Mouse (Mus musculus) liver, adult 2 months (tissue): ENCODE results near the gene Necab2. TPM values are rescaled to one million over a fixed set of nuclear protein-coding genes. Genes with fewer than 3 reads are reported as not detected.

ENCODE experiments used
- DNase-seq: peaks from one replicate; pipeline ENCODE4 v3.0.0-alpha.2; 2011; ENCODE audit warnings: low read depth, low spot score; ENCODE audit errors: extremely low read depth
- H3K27ac ChIP-seq: fragments of 200-500 bp; replicated peaks from 2 replicates; pipeline ENCODE4 v1.5.1; 2012; ENCODE audit warnings: low read depth, mild to moderate bottlenecking, control low read depth, inconsistent platforms, low read length; ENCODE audit not compliant: insufficient read depth
- H3K27me3 ChIP-seq: fragments of 200-500 bp; 2 replicates; pipeline ENCODE4 v1.6.1; 2012; ENCODE audit warnings: mild to moderate bottlenecking, moderate library complexity, low read length, inconsistent platforms; ENCODE audit not compliant: control insufficient read depth, insufficient read depth
- H3K36me3 ChIP-seq: fragments of 200-500 bp; 2 replicates; pipeline ENCODE4 v1.6.1; 2012; ENCODE audit warnings: low read length, inconsistent platforms; ENCODE audit not compliant: control insufficient read depth, insufficient read depth
- H3K4me1 ChIP-seq: fragments of 200-500 bp; 2 replicates; pipeline ENCODE4 v1.6.1; 2011; ENCODE audit warnings: low read length; ENCODE audit not compliant: control insufficient read depth, insufficient read depth
- H3K4me3 ChIP-seq: fragments of 200-500 bp; 2 replicates; pipeline ENCODE4 v1.5.1; 2011; ENCODE audit warnings: low read depth, mild to moderate bottlenecking, control low read depth, low read length, moderate library complexity; ENCODE audit not compliant: insufficient read depth
- H3K79me2 ChIP-seq: fragments of 200-500 bp; 2 replicates; pipeline ENCODE4 v1.6.1; 2012; ENCODE audit warnings: inconsistent platforms, mild to moderate bottlenecking, low read length, moderate library complexity; ENCODE audit not compliant: control insufficient read depth, insufficient read depth
- H3K9ac ChIP-seq: fragments of 200-500 bp; 2 replicates; pipeline ENCODE4 v1.6.1; 2012; ENCODE audit warnings: low read depth, mild to moderate bottlenecking, control low read depth, inconsistent platforms, low read length
- CTCF ChIP-seq: fragments of 200-500 bp; IDR thresholded peaks from 2 replicates; pipeline ENCODE4 v1.5.1; 2011; ENCODE audit warnings: low read depth, low read length, control low read depth
- POLR2A ChIP-seq: fragments of 200-500 bp; IDR thresholded peaks from 2 replicates; pipeline ENCODE4 v1.6.1; 2011; ENCODE audit warnings: low read length, control low read depth; ENCODE audit not compliant: insufficient read depth; ENCODE audit errors: extremely low read depth
- whole genome bisulfite sequencing: fragments of 180-500 bp; shearing (Covaris S2); methylation state at CpG from one replicate; pipeline ENCODE4 v1.1.7; 2018; 5-methylcytosine and 5-hydroxymethylcytosine counted together
- polyA plus RNA-seq: library from polyadenylated mRNA; depleted of rRNA; stranded (reverse); fragments of >200 nt; gene quantifications from 2 replicates; pipeline ENCODE4 v1.2.3, GENCODE M21; 2012
- total RNA-seq: library from RNA; depleted of rRNA; stranded (reverse); fragments of >200 nt; gene quantifications from 2 replicates; pipeline ENCODE4 v1.2.3, GENCODE M21; 2014

Gene Necab2
- total and polyA plus RNA-seq, 2 experiments: 0.11 TPM; not detected in 1

DNA sequence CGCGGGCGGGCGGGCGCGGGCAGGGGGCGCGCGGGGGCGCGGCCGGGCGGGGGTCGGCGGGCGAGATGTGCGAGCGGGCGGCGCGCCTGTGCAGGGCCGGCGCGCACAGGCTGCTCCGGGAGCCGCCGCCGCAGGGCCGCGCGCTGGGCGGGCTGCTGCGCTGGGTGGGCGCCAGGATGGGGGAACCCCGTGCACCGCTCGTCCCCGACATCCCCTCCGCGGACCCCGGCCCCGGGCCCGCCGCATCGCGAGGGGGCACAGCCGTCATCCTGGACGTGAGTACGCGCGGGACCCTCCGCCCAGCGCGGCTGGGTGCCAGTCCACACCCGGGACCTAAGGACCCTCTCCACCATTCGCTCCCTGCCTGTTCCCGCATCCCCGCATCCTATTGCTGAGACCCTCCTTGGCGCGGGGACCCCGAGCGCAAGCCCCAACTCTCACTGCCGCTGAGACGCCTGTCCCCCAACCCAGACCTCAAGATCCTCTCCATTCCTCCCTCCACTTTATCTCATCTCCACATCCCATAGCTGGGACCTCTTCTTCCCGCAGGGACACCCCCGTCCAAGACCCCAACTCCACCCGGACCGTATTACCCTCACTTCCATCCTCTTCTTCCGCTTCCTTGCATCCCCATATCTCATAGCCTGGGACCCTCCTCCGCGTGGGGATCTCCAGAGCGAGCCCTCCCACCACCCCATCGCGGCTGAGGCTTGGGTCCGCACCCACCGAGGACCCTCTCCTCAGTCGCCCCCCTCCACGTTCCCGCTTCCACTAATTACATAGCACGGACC lies 666 bp downstream of the Necab2 start:
- Histone ChIP-seq H3K27ac (no peak overlapping the region), H3K27me3 (no peaks in the 10 kb centered on the region), H3K79me2 (no peaks in the 10 kb centered on the region), H3K4me3 (no peak overlapping the region), H3K36me3 (peaks cover 27% of the 10 kb centered on the region), H3K4me1 (no peaks in the 10 kb centered on the region), H3K9ac (no peak overlapping the region)
- TF ChIP-seq POLR2A (no peak), CTCF (0 out of 2 replicates have a peak, but pooled peaks have one; percentile 2)
- WGBS: 11% methylated on average over 75 of the region's 80 CpGs
- DNase-seq: peak; percentile 19

DNA sequence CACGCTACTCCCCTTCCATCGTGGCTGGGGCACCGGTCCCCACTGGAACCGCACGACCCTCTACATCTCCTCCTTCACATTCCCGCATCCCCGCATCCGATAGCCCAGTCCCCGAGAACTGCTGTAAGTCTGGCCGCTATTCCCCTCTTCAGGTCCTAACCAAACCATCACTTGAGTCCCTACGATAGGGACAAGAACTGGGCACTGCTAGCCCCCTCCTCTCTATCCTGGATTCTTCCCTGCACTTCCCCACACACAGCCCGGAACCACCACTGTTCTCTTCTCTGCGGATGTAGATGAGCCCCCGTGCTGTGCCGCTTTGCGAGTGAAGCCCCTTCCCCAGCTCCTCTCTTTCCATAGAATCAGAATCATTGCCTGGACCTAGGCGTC lies 1.3 kb downstream of the Necab2 start:
- 9% methylated on average over 17 of the region's 17 CpGs for WGBS
- Histone ChIP-seq H3K27ac (no peak overlapping the region), H3K27me3 (no peaks in the 10 kb centered on the region), H3K4me1 (no peaks in the 10 kb centered on the region), H3K79me2 (no peaks in the 10 kb centered on the region), H3K9ac (no peak overlapping the region), H3K4me3 (no peak overlapping the region), H3K36me3 (peaks cover 21% of the 10 kb centered on the region)
- TF ChIP-seq POLR2A: no peak
- no peak for TF ChIP-seq CTCF
- DNase-seq: peak; percentile 28

DNA sequence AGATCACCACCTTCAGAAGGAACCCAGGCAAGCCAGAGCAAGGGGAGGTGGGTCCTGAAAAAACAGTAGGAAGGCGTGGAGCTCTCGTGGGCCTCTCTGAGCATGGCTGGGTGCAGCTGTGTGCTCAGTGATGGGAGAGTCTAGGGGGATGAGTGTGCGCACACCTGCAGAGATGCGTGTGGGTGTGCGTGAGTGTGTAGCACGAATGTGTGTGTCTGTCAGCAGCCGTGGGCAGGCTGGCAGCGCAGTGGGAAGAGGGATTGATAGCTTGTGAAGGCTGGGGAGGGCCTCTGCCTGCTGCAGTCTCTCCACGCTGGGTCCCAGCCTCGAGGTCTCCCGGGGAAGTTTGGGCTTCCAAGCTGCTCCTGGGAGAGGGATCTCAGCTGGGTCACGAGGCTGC lies 3.1 kb downstream of the Necab2 start:
- no peak overlapping the region for H3K27ac ChIP-seq
- WGBS: 80% methylated on average over 12 of the region's 12 CpGs
- TF ChIP-seq POLR2A (no peak), CTCF (no peak)
- no peaks in the 10 kb centered on the region for H3K4me1 ChIP-seq
- H3K9ac ChIP-seq: no peak overlapping the region
- no peak for DNase-seq
- H3K4me3 ChIP-seq: no peak overlapping the region
- no peaks in the 10 kb centered on the region for H3K27me3 ChIP-seq
- H3K79me2 ChIP-seq: no peaks in the 10 kb centered on the region
- H3K36me3 ChIP-seq: peaks cover 5% of the 10 kb centered on the region; the same call in 1 of the 2 replicates

DNA sequence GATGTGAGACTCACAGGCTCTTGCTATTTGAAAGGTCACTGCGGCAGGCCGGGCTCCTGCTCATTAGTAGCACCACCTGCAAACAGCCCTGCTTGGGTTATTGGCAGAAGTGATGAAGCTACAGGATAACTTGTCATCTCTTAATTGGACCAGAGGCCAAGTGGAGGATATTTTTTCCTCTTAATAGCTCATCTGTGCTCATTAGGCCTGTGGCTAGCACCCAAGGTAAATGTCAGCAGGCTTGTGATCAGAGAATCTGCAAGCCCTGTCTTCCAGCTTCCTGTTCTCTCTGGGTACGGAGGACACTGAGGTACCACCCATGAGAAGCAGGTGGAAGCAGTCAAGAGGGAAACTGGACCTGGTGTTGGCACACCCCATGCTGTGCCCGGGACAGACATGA lies 4.6 kb downstream of the Necab2 start:
- no peak overlapping the region for H3K27ac ChIP-seq
- no peak overlapping the region for H3K4me3 ChIP-seq
- H3K79me2 ChIP-seq: no peaks in the 10 kb centered on the region
- no peaks in the 10 kb centered on the region for H3K27me3 ChIP-seq
- no peaks in the 10 kb centered on the region for H3K36me3 ChIP-seq
- TF ChIP-seq POLR2A: no peak
- no peak for TF ChIP-seq CTCF
- 86% methylated on average over 4 of the region's 4 CpGs for WGBS
- no peak overlapping the region for H3K9ac ChIP-seq
- no peak for DNase-seq
- H3K4me1 ChIP-seq: no peaks in the 10 kb centered on the region

DNA sequence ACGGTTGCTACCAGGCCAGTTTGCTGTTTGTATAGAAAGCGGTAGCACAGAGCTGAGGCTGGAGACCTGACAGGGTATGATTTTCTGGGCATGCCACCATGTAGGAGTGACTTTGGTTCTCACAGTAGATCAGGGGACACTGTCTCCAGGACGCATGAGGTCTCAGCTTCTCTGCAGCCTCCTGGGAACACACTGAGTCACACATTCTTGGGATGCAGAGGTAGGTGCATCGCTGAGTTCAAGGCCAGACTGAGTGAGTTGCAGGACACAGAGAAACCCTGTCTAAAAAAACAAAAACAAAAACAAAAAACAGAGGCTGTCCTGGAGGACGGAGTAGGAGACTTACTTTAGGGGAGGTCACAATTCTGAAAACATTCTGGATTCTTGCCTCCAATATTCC lies 6.4 kb downstream of the Necab2 start:
- no peaks in the 10 kb centered on the region for H3K27me3 ChIP-seq
- no peaks in the 10 kb centered on the region for H3K36me3 ChIP-seq
- no peaks in the 10 kb centered on the region for H3K4me1 ChIP-seq
- no peak for TF ChIP-seq POLR2A
- TF ChIP-seq CTCF: no peak
- WGBS: 89% methylated on average over 5 of the region's 5 CpGs
- no peak overlapping the region for H3K27ac ChIP-seq
- H3K4me3 ChIP-seq: no peak overlapping the region
- no peaks in the 10 kb centered on the region for H3K79me2 ChIP-seq
- no peak overlapping the region for H3K9ac ChIP-seq
- no peak for DNase-seq

DNA sequence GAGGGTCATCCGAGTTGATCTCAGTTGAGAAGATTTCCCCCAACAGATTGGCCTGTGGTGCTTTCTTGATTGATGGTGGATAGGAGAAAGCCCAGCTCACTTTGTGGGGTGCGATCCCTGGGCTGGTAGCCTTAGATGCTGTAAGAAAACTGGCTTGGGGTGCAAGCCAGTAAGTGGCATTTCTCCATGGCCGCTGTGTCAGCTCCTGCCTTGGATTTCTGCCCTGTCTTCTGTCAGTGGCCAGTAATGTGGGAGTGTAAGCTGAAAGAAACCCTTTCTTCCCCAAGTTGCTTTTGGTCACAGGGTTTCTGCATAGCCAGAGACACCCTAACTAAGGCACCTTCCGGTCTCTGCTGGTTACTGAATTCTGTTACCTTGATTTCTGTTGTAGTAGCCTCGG lies 9.5 kb downstream of the Necab2 start:
- Histone ChIP-seq H3K27me3 (no peaks in the 10 kb centered on the region), H3K4me1 (no peaks in the 10 kb centered on the region), H3K4me3 (no peak overlapping the region), H3K36me3 (no peaks in the 10 kb centered on the region), H3K27ac (no peak overlapping the region), H3K79me2 (no peaks in the 10 kb centered on the region), H3K9ac (no peak overlapping the region)
- DNase-seq: no peak
- TF ChIP-seq CTCF (no peak), POLR2A (no peak)
- 76% methylated on average over 5 of the region's 5 CpGs for WGBS
